Mouse (Mus musculus): Measurements from ENCODE around the gene Sbno2. TPM values are rescaled to one million over a fixed set of nuclear protein-coding genes. Genes with fewer than 3 reads are reported as not detected.
A peak's percentile ranks its signal among the peaks of the same experiment; 100 is the strongest.

The Sbno2 gene
- polyA plus RNA-seq, 1 experiment from 2014 or later = 13.0 TPM

DNA sequence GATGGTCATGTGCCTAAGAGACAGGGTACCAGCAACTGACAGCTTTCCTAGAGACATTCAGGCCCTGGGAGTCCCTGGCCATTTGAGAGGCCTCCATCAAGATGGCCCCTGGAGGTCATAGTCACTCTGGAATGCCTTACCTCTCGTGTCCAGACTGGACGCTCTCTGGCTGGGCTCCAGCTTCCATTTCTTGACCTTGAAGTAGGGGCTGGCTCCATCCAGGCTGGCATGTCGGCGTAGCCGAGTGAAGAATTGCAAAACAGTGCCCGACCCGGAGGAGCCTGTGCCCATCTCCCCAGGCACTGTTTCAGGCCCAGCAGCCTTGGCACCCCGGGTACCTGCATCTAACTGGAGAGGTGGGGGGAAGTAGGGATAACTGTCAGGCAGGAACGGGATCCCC, 29.1 kb upstream of the Sbno2 start:
- Histone ChIP-seq H3K4me1 (replicated peaks) (peaks cover 57% of the 10 kb centered on the region), H3K27ac (ENCODE audit: poor library complexity, severe bottlenecking) (no peak overlapping the region), H3K36me3 (peaks cover 37% of the 10 kb centered on the region), H3K4me3 (no peak overlapping the region), H3K4me2 (no peak overlapping the region), H3K27me3 (replicated peaks) (peaks cover 43% of the 10 kb centered on the region), H3K9me3 (replicated peaks) (0 out of 2 replicates have a peak, but pooled peaks cover 4% of the 10 kb centered on the region), H3K9ac (no peak overlapping the region)
- 81% methylated on average over 9 of the region's 9 CpGs for WGBS
- no peak for ATAC-seq (ENCODE audit: insufficient number of reproducible peaks, low FRiP score)

DNA sequence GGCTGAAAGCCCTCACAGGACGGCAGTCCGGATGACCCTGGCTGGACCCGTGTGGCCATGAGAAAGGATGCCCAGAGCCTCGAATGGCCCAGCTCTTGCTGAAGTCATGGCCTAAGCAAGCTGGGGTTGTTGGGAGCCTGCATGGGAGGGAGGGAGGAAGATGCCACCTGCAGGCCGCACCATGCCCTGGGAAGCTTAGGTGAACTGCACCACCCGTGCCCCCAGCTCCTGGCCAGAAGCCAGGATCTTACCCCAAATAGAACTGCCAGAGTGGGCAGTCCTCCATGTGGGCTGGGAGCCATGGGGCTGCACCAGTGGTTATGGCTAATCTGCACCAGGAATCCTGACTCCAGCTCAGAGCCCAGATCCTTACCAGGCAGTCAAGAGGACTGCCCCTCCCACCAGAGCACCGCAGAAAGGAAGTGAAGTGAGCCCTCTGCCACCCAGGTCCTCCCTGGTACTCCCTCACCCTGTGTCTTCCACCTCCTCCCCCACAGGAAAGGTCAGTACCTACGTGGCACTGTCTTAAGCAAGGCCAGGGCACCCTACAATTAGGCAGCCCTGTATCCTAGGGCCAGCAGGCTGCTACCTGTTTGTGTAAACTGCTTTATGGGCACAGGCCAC, 28.0 kb upstream of the Sbno2 start:
- Histone ChIP-seq H3K4me3 (no peak overlapping the region), H3K4me2 (no peak overlapping the region), H3K27me3 (replicated peaks) (peaks cover 41% of the 10 kb centered on the region), H3K36me3 (peaks cover 48% of the 10 kb centered on the region), H3K4me1 (replicated peaks) (peaks cover 47% of the 10 kb centered on the region), H3K9ac (no peak overlapping the region), H3K27ac (ENCODE audit: poor library complexity, severe bottlenecking) (no peak overlapping the region), H3K9me3 (replicated peaks) (0 out of 2 replicates have a peak, but pooled peaks cover 4% of the 10 kb centered on the region)
- ATAC-seq (ENCODE audit: insufficient number of reproducible peaks, low FRiP score) = no peak
- 71% methylated on average over 8 of the region's 8 CpGs for WGBS

DNA sequence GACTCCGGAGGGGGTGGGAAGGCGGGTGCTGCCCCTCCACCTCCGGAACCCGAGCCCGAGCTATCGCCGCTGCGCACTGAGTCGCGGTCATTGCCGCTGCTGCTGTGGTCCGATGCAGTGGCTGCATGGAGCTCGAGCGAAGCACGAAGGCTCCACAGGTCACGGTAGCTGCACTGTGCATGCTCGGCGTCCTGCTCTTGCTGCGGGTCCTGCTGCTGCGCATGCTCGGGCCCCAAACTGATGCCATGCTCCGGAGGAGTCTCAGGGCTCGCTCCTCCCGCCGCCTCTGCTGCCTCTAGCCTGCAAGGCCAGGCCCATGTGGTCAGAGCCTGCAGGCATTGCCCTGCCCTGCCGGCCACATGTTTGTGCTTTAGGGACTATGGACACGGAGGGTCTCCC, 26.6 kb upstream of the Sbno2 start:
- Histone ChIP-seq H3K27me3 (replicated peaks) (peaks cover 27% of the 10 kb centered on the region), H3K4me2 (peak overlapping the region; percentile 47), H3K36me3 (peaks cover 62% of the 10 kb centered on the region), H3K9me3 (replicated peaks) (0 out of 2 replicates have a peak, but pooled peaks cover 4% of the 10 kb centered on the region), H3K4me3 (no peak overlapping the region), H3K27ac (ENCODE audit: poor library complexity, severe bottlenecking) (no peak overlapping the region), H3K4me1 (replicated peaks) (peaks cover 33% of the 10 kb centered on the region), H3K9ac (no peak overlapping the region)
- 46% methylated on average over 27 of the region's 27 CpGs for WGBS
- no peak for ATAC-seq (ENCODE audit: insufficient number of reproducible peaks, low FRiP score)

DNA sequence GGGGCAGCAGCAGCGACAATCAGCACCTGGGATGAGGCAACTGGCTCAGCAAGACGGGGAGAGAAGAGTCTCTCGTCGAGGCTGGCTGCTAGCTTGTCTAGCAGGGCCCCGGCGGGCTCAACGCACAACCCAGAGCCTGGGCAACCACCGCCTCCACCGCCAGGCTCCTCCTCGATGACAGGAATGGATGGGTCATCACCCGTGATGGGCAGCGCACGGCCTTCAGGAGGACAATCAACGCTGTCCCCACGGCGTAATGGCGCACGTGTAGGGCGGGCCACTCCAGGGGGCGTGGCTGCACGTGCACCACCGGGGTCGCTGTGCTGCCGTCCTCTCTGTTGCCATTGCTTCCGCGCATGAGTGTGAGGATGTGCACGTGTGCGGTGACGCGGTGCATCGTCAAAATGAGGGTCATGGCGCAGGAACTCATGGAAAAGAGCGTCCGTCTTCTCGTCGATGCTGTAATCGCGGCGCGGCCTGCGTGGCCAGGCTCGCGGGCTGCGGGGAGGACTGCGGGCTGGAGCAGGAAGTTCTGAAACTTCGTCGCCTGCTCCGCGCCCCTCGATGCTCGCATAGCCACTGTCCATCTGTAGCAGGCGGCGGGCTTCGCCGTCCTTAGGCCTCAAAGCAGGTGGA, 26.1 kb upstream of the Sbno2 start:
- Histone ChIP-seq H3K4me3 (0 out of 2 replicates have a peak overlapping the region, but pooled peaks have one; percentile 6), H3K9ac (0 out of 2 replicates have a peak overlapping the region, but pooled peaks have one; percentile 6), H3K27ac (ENCODE audit: poor library complexity, severe bottlenecking) (no peak overlapping the region), H3K27me3 (replicated peaks) (peaks cover 22% of the 10 kb centered on the region), H3K4me1 (replicated peaks) (peaks cover 28% of the 10 kb centered on the region), H3K9me3 (replicated peaks) (0 out of 2 replicates have a peak, but pooled peaks cover 4% of the 10 kb centered on the region), H3K36me3 (peaks cover 67% of the 10 kb centered on the region), H3K4me2 (peak overlapping the region; percentile 47)
- ATAC-seq (ENCODE audit: insufficient number of reproducible peaks, low FRiP score) = no peak; the same call in 1 of the 2 replicates
- 23% methylated on average over 55 of the region's 55 CpGs for WGBS

DNA sequence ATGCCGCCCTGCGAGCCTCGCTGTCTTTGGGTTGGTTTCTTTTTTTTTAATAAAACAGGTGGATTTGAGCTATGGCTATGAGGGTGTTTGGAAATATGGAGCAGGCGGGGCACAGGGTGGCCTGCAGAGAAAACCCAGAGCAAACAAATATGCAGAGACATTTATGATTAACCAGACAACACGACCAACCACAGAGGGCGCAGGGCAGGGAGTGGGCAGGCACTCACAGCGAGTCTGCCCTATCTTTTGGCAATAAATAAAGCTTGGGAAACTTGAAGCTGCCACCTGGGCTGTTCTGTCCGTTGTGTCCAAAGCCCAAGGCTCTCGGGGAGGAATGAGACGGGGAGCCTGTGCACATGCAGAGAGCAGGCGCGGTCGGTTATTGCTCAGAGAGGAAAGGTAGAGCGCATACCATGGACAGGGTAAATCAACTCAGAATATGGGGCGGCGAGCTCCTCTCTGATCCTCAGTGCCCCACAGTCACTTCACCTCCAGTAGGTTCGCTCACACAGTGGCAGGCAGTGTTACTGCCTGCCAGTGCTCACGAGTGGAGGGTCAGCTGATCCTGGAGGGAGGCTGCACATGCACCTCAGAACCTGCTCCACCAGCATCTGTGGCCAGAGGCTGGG, 25.1 kb upstream of the Sbno2 start:
- Histone ChIP-seq H3K4me2 (no peak overlapping the region), H3K27me3 (replicated peaks) (peaks cover 13% of the 10 kb centered on the region), H3K9me3 (replicated peaks) (no peaks in the 10 kb centered on the region), H3K36me3 (peaks cover 76% of the 10 kb centered on the region), H3K4me1 (replicated peaks) (peaks cover 25% of the 10 kb centered on the region), H3K27ac (ENCODE audit: poor library complexity, severe bottlenecking) (no peak overlapping the region), H3K9ac (0 out of 2 replicates have a peak overlapping the region, but pooled peaks have one; percentile 6), H3K4me3 (no peak overlapping the region)
- 85% methylated on average over 18 of the region's 18 CpGs for WGBS
- no peak for ATAC-seq (ENCODE audit: insufficient number of reproducible peaks, low FRiP score)

DNA sequence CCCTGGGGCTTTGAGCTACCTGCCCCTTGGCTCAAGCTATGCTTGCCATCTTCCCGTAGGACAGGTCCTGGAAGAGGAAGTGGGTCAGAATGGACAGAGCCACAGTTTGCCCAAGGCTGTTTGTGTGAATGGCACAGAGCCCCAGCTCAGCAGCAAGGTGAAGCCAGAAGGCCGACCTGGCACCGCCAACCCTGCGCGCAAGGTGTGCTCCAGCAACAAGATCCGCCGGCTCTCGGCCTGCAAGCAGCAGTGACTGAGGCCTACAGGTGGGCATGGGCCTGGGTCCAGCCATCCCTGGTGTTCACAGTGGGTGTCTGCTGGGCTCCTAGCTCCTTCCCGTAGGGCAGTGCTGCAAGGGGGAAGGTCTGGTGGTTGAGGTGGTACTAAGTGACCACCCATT, 24.5 kb upstream of the Sbno2 start:
- WGBS = 92% methylated on average over 9 of the region's 9 CpGs
- no peak overlapping the region for H3K9ac ChIP-seq
- no peak overlapping the region for H3K4me3 ChIP-seq
- peaks cover 6% of the 10 kb centered on the region for H3K27me3 ChIP-seq (replicated peaks)
- no peak overlapping the region for H3K4me2 ChIP-seq
- peaks cover 83% of the 10 kb centered on the region for H3K36me3 ChIP-seq
- H3K4me1 ChIP-seq (replicated peaks) = peaks cover 25% of the 10 kb centered on the region
- no peak overlapping the region for H3K27ac ChIP-seq (ENCODE audit: poor library complexity, severe bottlenecking)
- no peaks in the 10 kb centered on the region for H3K9me3 ChIP-seq (replicated peaks)
- ATAC-seq (ENCODE audit: insufficient number of reproducible peaks, low FRiP score) = no peak

DNA sequence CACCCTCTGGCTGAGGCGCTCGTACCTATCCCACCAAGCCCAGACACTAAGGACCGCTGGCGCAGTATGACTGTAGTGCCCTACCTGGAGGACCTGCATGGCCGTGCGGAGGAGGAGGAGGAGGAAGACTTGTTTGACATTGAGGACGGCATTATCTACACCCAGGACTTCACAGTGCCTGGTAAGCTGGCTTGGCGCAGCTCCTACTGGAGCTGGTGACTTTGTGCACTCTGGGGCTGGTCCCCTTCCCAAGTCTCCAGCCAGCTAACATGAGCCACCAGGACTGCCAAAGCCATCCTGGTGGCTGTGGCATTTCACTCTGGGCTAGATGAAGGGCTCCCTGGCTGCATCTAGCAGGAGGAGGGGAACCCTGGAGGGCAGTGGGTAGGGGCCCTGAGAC, 22.5 kb upstream of the Sbno2 start:
- Histone ChIP-seq H3K4me1 (replicated peaks) (peaks cover 29% of the 10 kb centered on the region), H3K4me3 (no peak overlapping the region), H3K27ac (ENCODE audit: poor library complexity, severe bottlenecking) (no peak overlapping the region), H3K4me2 (no peak overlapping the region), H3K9ac (no peak overlapping the region), H3K27me3 (replicated peaks) (0 out of 2 replicates have a peak, but pooled peaks cover 3% of the 10 kb centered on the region), H3K36me3 (peaks cover 95% of the 10 kb centered on the region), H3K9me3 (replicated peaks) (no peaks in the 10 kb centered on the region)
- WGBS = 95% methylated on average over 8 of the region's 8 CpGs
- ATAC-seq (ENCODE audit: insufficient number of reproducible peaks, low FRiP score) = no peak

DNA sequence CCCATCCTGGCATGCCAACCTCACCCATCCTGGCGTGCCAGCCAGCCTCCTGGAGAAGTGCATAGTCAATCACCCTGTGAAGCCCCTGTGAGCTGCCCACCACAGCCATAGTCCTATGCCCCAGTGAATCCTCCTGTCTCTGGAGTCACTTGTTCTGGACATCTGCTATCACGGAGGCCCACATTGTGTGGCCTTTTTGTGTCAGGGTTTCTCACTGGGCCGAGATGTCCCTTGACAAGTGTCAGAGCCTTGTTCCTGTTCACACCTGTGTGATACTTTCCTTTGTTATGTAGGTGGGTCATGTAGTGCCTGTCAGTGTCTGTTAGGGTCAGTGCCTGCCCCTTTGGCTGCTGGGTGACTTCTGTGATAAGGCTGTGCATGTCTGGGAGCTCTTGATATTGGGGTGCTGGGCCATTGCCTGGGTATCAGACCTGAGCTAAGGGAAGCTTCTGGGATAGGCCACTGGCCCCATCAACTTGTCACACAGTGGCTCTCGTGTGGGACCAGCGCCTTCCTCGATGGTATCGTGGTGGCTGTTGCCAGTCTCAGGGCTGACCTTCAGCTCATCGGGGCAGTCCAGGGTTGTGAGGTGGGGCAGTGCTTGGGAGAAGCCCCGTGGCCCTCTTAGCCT, 18.7 kb upstream of the Sbno2 start:
- Histone ChIP-seq H3K36me3 (peaks cover 88% of the 10 kb centered on the region), H3K27me3 (replicated peaks) (no peaks in the 10 kb centered on the region), H3K4me1 (replicated peaks) (peaks cover 27% of the 10 kb centered on the region), H3K4me2 (no peak overlapping the region), H3K9me3 (replicated peaks) (no peaks in the 10 kb centered on the region), H3K27ac (ENCODE audit: poor library complexity, severe bottlenecking) (no peak overlapping the region), H3K4me3 (no peak overlapping the region), H3K9ac (no peak overlapping the region)
- WGBS = 87% methylated on average over 9 of the region's 9 CpGs
- peak; percentile 10; the same call in 1 of the 2 replicates for ATAC-seq (ENCODE audit: insufficient number of reproducible peaks, low FRiP score)

DNA sequence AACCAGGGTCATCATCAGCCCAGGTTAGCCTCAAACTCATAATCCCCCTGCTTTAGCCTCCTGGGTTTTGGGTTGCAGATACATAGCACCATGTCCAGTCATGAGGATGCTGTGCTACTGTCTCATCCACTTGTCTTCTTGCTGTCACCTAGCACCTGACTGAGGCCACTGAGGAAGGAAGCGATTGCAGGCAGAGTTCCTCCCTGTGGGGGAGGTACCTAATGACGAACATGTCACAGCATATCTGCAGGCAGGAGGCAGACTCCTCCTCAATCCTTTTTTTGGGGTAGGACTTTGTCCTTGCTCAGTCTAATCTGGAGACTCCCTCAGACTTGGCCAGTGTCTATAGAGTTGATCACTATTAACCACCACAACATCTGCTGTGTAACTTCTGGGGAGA, 16.3 kb upstream of the Sbno2 start:
- H3K9ac ChIP-seq = no peak overlapping the region
- H3K36me3 ChIP-seq = peaks cover 77% of the 10 kb centered on the region
- no peak overlapping the region for H3K27ac ChIP-seq (ENCODE audit: poor library complexity, severe bottlenecking)
- no peak for ATAC-seq (ENCODE audit: insufficient number of reproducible peaks, low FRiP score)
- peaks cover 51% of the 10 kb centered on the region for H3K4me1 ChIP-seq (replicated peaks)
- 85% methylated on average over 2 of the region's 2 CpGs for WGBS
- no peak overlapping the region for H3K4me2 ChIP-seq
- H3K27me3 ChIP-seq (replicated peaks) = no peaks in the 10 kb centered on the region
- H3K9me3 ChIP-seq (replicated peaks) = no peaks in the 10 kb centered on the region
- H3K4me3 ChIP-seq = no peak overlapping the region

DNA sequence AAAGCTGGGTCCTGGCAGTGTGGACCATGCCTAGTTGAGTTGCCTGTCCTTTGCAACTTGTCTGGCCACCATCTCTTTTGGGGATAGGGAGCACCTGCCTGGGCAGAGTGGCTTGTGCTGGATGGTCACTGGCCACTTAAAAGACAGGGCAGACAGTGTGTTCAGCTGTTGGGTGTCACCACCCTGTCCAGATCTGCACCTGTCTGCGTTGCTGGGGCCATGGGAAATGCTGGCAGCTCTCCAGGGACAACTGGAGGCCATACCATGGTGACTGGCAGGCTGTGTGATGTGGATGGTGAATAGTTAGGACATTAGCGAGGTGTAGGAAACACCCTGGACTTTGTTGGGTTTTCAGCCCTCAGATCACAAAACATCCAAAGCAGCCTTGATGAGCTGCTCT, 14.8 kb upstream of the Sbno2 start:
- Histone ChIP-seq H3K36me3 (peaks cover 62% of the 10 kb centered on the region), H3K9me3 (replicated peaks) (no peaks in the 10 kb centered on the region), H3K4me3 (no peak overlapping the region), H3K4me2 (no peak overlapping the region), H3K9ac (peak overlapping the region; percentile 21; the same call in 1 of the 2 replicates), H3K27ac (ENCODE audit: poor library complexity, severe bottlenecking) (no peak overlapping the region), H3K4me1 (replicated peaks) (peaks cover 51% of the 10 kb centered on the region), H3K27me3 (replicated peaks) (no peaks in the 10 kb centered on the region)
- 69% methylated on average over 2 of the region's 2 CpGs for WGBS
- ATAC-seq (ENCODE audit: insufficient number of reproducible peaks, low FRiP score) = no peak

DNA sequence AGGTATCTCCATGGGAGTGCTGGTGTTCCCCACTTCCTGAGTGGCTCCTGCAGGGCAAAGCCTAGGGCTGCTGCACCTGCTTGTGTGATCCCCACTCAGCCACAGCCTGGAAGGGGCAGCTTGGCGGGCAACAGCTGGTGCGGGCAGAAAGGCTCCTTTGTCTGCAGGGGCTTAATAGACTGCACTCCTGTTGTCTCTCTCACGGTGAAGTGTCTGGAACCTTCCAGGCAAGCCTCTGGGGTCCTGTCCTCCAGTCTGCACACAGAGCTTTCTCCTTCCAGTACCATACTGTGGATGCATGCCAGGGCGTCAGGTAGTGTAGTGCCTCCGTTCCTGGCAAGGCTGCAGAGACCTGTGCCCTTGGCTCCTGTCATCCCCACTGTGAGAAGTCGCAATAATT, 13.2 kb upstream of the Sbno2 start:
- Histone ChIP-seq H3K27me3 (replicated peaks) (no peaks in the 10 kb centered on the region), H3K36me3 (peaks cover 48% of the 10 kb centered on the region), H3K4me3 (peak overlapping the region; percentile 71), H3K9me3 (replicated peaks) (no peaks in the 10 kb centered on the region), H3K27ac (ENCODE audit: poor library complexity, severe bottlenecking) (no peak overlapping the region), H3K4me1 (replicated peaks) (peaks cover 43% of the 10 kb centered on the region), H3K9ac (peak overlapping the region; percentile 81; the same call in 1 of the 2 replicates), H3K4me2 (peak overlapping the region; percentile 97)
- 85% methylated on average over 6 of the region's 6 CpGs for WGBS
- no peak for ATAC-seq (ENCODE audit: insufficient number of reproducible peaks, low FRiP score)
